Mouse (Mus musculus): ENCODE measurements around the gene Akr1c14.

DNA sequence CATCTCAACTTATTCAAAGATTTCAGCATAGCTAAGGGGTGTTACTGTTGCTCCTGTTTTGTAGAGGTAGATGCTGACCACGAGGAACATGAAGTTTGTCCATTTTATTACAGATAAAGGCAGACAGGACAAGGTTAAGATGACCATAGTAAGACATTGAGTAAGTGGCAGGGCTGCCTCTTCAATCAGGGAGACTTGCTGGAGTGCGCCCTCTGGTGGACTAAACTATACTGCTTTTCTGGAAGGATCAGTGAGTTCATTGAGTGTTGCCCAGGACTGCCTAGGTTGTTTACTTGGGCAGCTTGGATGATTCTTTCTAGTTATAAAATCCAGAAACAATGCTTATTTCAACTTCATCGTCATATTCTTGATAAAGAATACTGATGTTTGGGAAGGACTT, 47.1 kb upstream of the Akr1c14 start:
- TF ChIP-seq EP300 (IDR thresholded peaks at IDR 0.05; ENCODE audit: low read depth) (no peak), CTCF (IDR thresholded peaks at IDR 0.05; ENCODE audit: low read depth) (peak; percentile 79)

Data from heart, postnatal 0 days (tissue).